Mouse (Mus musculus) left cerebral cortex, adult 8-10 months (tissue): Measurements from ENCODE around the gene Cxcl5. TPM values are rescaled to one million over a fixed set of nuclear protein-coding genes. Genes with fewer than 3 reads are reported as not detected.

Experiments
- DNase-seq, 2 experiments: peaks; one replicate each; pipeline ENCODE4 v3.0.0; 2022; ENCODE audit warnings: low spot score in 2 of 2
- total RNA-seq, 4 experiments: library from RNA; stranded (reverse); gene quantifications; 2 replicates each; pipeline ENCODE4 v1.2.4; 2022

Cxcl5 gene
- total RNA-seq, result 1 to 10 TPM in 1 of 4 experiments, under 1 TPM in 3; 0.30 to 1.9 (median 0.64) TPM

GRCm38 (mm10) chr5:90759077-90760065, at the start of gene Cxcl5:
Cxcl5 (plus strand) TSS chr5:90759360.
- no peak for DNase-seq

GRCm38 (mm10) chr5:90711409-90711808, 47.8 kb upstream of the Cxcl5 start:
- DNase-seq, result no peak

GRCm38 (mm10) chr5:90717937-90718336, 41.2 kb upstream of the Cxcl5 start:
- no peak for DNase-seq

- DNase-seq, result no peak
These were observed 36.5 kb upstream of the Cxcl5 start for GRCm38 (mm10) chr5:90722656-90723055.

- no peak for DNase-seq
These were observed 30.9 kb upstream of the Cxcl5 start for GRCm38 (mm10) chr5:90728254-90728653.

- no peak for DNase-seq
These were observed 27.7 kb upstream of the Cxcl5 start for GRCm38 (mm10) chr5:90731480-90731879.

- DNase-seq, result no peak
These were observed 17.1 kb upstream of the Cxcl5 start for GRCm38 (mm10) chr5:90742029-90742428.

GRCm38 (mm10) chr5:90753934-90754333, 5.2 kb upstream of the Cxcl5 start:
- DNase-seq, result no peak

GRCm38 (mm10) chr5:90758020-90758605, 1.0 kb upstream of the Cxcl5 start:
- no peak for DNase-seq

- DNase-seq, result no peak
These were observed 1.1 kb downstream of the Cxcl5 start for GRCm38 (mm10) chr5:90760303-90760702.

- DNase-seq, result no peak
These were observed 1.7 kb downstream of the Cxcl5 start for GRCm38 (mm10) chr5:90760844-90761243.

GRCm38 (mm10) chr5:90761834-90762233, 2.7 kb downstream of the Cxcl5 start:
- DNase-seq, result no peak

GRCm38 (mm10) chr5:90763912-90764665, 4.9 kb downstream of the Cxcl5 start:
- DNase-seq, result no peak

- no peak for DNase-seq
These were observed 6.9 kb downstream of the Cxcl5 start for GRCm38 (mm10) chr5:90765821-90766606.

- no peak for DNase-seq
These were observed 9.1 kb downstream of the Cxcl5 start, which contains the start of gene Ppbp for GRCm38 (mm10) chr5:90768218-90768617. Ppbp (plus strand) TSS chr5:90768518.

GRCm38 (mm10) chr5:90771369-90771768, 12.2 kb downstream of the Cxcl5 start:
- DNase-seq, result no peak

GRCm38 (mm10) chr5:90771880-90772653, 12.9 kb downstream of the Cxcl5 start, which contains the start of gene Pf4:
Pf4 (plus strand) TSS chr5:90772435.
- no peak for DNase-seq

GRCm38 (mm10) chr5:90775562-90775961, 16.4 kb downstream of the Cxcl5 start:
- DNase-seq, result no peak

GRCm38 (mm10) chr5:90777621-90778020, 18.5 kb downstream of the Cxcl5 start:
- DNase-seq, result no peak

GRCm38 (mm10) chr5:90778856-90779255, 19.7 kb downstream of the Cxcl5 start:
- DNase-seq, result no peak
